Mouse (Mus musculus): ENCODE measurements around the gene Rbm34. TPM values are rescaled to one million over a fixed set of nuclear protein-coding genes. Genes with fewer than 3 reads are reported as not detected.
"Not testable (repeated sequence)": the region's sequence is repeated elsewhere in the genome, so short reads cannot be mapped to it uniquely, and the experiment has no call there.

Gene Rbm34
- total and polyA plus RNA-seq, 3 experiments = 25.9 TPM; not detected in 1

GRCm38 (mm10) chr8:126914609-126915375 is 56.1 kb downstream of the Rbm34 start:
- Histone ChIP-seq H3K36me3 (ENCODE audit: control insufficient read depth in 1 of 2, insufficient read depth in 2 of 2, low read length in 2 of 2) (no peaks in the 10 kb centered on the region; a peak in 1 of 4 replicates), H3K9me3 (replicated peaks; ENCODE audit: insufficient read depth, low read length) (no peaks in the 10 kb centered on the region), H3K4me1 (ENCODE audit: control insufficient read depth in 1 of 2, insufficient read depth in 2 of 2, low read length in 2 of 2) (no peaks in the 10 kb centered on the region), H3K27ac (ENCODE audit: control insufficient read depth, low read depth, low read length) (no peak overlapping the region), H3K79me2 (ENCODE audit: control insufficient read depth, insufficient read depth, low read length, poor library complexity) (no peaks in the 10 kb centered on the region), H3K27me3 (ENCODE audit: control insufficient read depth in 1 of 2, insufficient read depth in 2 of 2, low read length in 2 of 2) (no peaks in the 10 kb centered on the region), H3K9ac (ENCODE audit: control insufficient read depth, low read depth, low read length, poor library complexity, severe bottlenecking) (no peak overlapping the region), H3K4me3 (ENCODE audit: control insufficient read depth in 1 of 2, insufficient read depth in 1 of 2, low read depth in 2 of 2, low read length in 2 of 2) (no peak overlapping the region)
- DNase-seq (ENCODE audit: low read depth, low spot score) = no peak
- TF ChIP-seq HCFC1 (IDR thresholded peaks at IDR 0.05; ENCODE audit: low read depth, low read length) (no peak), ZMIZ1 (IDR thresholded peaks at IDR 0.05; ENCODE audit: low read depth, low read length) (no peak), CTCF (IDR thresholded peaks at IDR 0.05 in 2 of 3, conservative IDR thresholded peaks at IDR 0.05 in 1 of 3; ENCODE audit: control insufficient read depth in 1 of 3, insufficient read depth in 1 of 3, low read depth in 2 of 3, low read length in 3 of 3, poor library complexity in 1 of 3, severe bottlenecking in 1 of 3) (no peak), MYB (IDR thresholded peaks at IDR 0.05; ENCODE audit: low read depth, low read length) (no peak), MAX (IDR thresholded peaks at IDR 0.05; ENCODE audit: low read length) (no peak), ZNF384 (IDR thresholded peaks at IDR 0.05; ENCODE audit: low read depth, low read length) (no peak), TCF12 (IDR thresholded peaks at IDR 0.05; ENCODE audit: low read depth, low read length) (no peak), JUND (IDR thresholded peaks at IDR 0.05; ENCODE audit: low read depth, low read length) (no peak), SIN3A (IDR thresholded peaks at IDR 0.05; ENCODE audit: low read length) (no peak), BHLHE40 (IDR thresholded peaks at IDR 0.05; ENCODE audit: borderline replicate concordance, low read depth, low read length) (no peak), TAL1 (IDR thresholded peaks at IDR 0.05; ENCODE audit: low read length) (no peak), USF2 (IDR thresholded peaks at IDR 0.05; ENCODE audit: borderline replicate concordance in 1 of 2, insufficient read depth in 1 of 2, low read depth in 1 of 2, low read length in 2 of 2) (no peak), GABPA (IDR thresholded peaks at IDR 0.05; ENCODE audit: low read depth, low read length) (no peak), NRF1 (IDR thresholded peaks at IDR 0.05; ENCODE audit: insufficient read depth, low read depth, low read length, poor library complexity, severe bottlenecking) (no peak), ELF1 (IDR thresholded peaks at IDR 0.05; ENCODE audit: low read depth, low read length) (no peak), ZC3H11A (IDR thresholded peaks at IDR 0.05; ENCODE audit: low read depth, low read length) (no peak), EP300 (IDR thresholded peaks at IDR 0.05; ENCODE audit: low read depth in 1 of 2, low read length in 2 of 2) (no peak)

DNA sequence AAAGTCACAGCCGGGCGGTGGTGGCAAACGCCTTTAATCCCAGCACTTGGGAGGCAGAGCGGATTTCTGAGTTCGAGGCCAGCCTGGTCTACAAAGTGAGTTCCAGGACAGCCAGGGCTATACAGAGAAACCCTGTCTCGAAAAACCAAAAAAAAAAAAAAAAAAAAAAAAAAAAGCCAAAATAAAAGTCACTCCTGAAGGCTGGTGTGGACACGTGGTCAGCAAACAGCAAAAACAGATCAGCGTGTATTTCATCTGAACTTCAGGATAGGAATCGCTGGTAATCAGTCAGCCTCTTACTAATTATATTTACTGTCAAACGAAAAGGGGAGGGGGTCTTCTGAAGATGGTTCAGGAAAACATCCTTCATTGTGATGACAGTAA is 56.8 kb downstream of the Rbm34 start:
- H3K79me2 ChIP-seq (ENCODE audit: control insufficient read depth, insufficient read depth, low read length, poor library complexity); H3K27ac ChIP-seq (ENCODE audit: control insufficient read depth, low read depth, low read length); H3K4me1 ChIP-seq (ENCODE audit: control insufficient read depth in 1 of 2, insufficient read depth in 2 of 2, low read length in 2 of 2); H3K9me3 ChIP-seq (replicated peaks; ENCODE audit: insufficient read depth, low read length); H3K4me3 ChIP-seq (ENCODE audit: control insufficient read depth in 1 of 2, insufficient read depth in 1 of 2, low read depth in 2 of 2, low read length in 2 of 2); H3K27me3 ChIP-seq (ENCODE audit: control insufficient read depth in 1 of 2, insufficient read depth in 2 of 2, low read length in 2 of 2); DNase-seq (ENCODE audit: low read depth, low spot score); H3K9ac ChIP-seq (ENCODE audit: control insufficient read depth, low read depth, low read length, poor library complexity, severe bottlenecking); H3K36me3 ChIP-seq (ENCODE audit: control insufficient read depth in 1 of 2, insufficient read depth in 2 of 2, low read length in 2 of 2): not testable (repeated sequence)
